Mouse (Mus musculus) olfactory bulb, adult 2 months (tissue): ENCODE measurements around the gene Mxd1.

Experiments
- CTCF ChIP-seq: fragments of 200-500 bp; IDR thresholded peaks from 2 replicates; pipeline ENCODE4 v1.5.1; 2012; ENCODE audit warnings: low read depth, mild to moderate bottlenecking, low read length, moderate library complexity; ENCODE audit not compliant: insufficient read depth
- POLR2A ChIP-seq: fragments of 200-500 bp; IDR thresholded peaks from 2 replicates; pipeline ENCODE4 v1.6.1; 2012; ENCODE audit warnings: mild to moderate bottlenecking, low read depth, low read length, moderate library complexity; ENCODE audit not compliant: insufficient read depth

- TF ChIP-seq POLR2A, result no peak
- TF ChIP-seq CTCF, result no peak
Observed at GRCm38 (mm10) chr6:86670873-86671272, 1.9 kb upstream of the Mxd1 start.
